ENCODE assay signal across 10 mouse cellular contexts in genomic region chr8:71498816-71499690, GRCm38 (mm10). TPM values are rescaled to one million over a fixed set of nuclear protein-coding genes. Genes with fewer than 3 reads are reported as not detected.
DNase-seq lines count a peak whose midpoint lies in the region; ATAC-seq lines count a peak whose summit lies in the region.
"Had no signal": no experiment of that assay in that cellular context is flagged by ENCODE, and none has a peak within 500 bp of the region (broad histone marks: within the 10 kb centered on the region; RNA-seq: fewer than 3 reads in every experiment).

No protein-coding gene starts in this region.

- peaks cover 9% of the 10 kb centered on the region for H3K36me3 ChIP-seq in hindbrain, embryonic 10.5 days
- 0 out of 2 replicates have a peak, but pooled peaks cover under 1% of the 10 kb centered on the region for H3K36me3 ChIP-seq in hindbrain, embryonic 16.5 days (ENCODE audit: control insufficient read depth, insufficient read depth, low read length)
- 0 out of 2 replicates have a peak, but pooled peaks cover 5% of the 10 kb centered on the region for H3K36me3 ChIP-seq in embryonic facial prominence, embryonic 14.5 days (ENCODE audit: control insufficient read depth, insufficient read depth, low read length)

- DNase-seq in hindbrain, embryonic 10.5 days (ENCODE audit: low spot score), result peak; percentile 44
- peak; percentile 32 for DNase-seq in embryonic facial prominence, embryonic 14.5 days (ENCODE audit: low spot score)
- DNase-seq in kidney, postnatal 25 days, result peak; percentile 86 to 87
- DNase-seq in mesoderm, embryonic 11.5 days (ENCODE audit: low read depth, low spot score), result peak; percentile 39
- no peak for DNase-seq in layer of hippocampus, adult 11-12 months (ENCODE audit: low spot score)
- DNase-seq in left cerebral cortex, adult 8-10 months (ENCODE audit: low spot score in 2 of 2), result no peak
- no peak for DNase-seq in urinary bladder, postnatal 25 days (ENCODE audit: low spot score)
- DNase-seq: left cerebral cortex, postnatal 4 days had no signal

- H3K4me2 ChIP-seq in hindbrain, embryonic 16.5 days (ENCODE audit: low read length), result no peak overlapping the region
- no peak overlapping the region for H3K4me2 ChIP-seq in embryonic facial prominence, embryonic 14.5 days (ENCODE audit: low read depth, low read length)

- 0 out of 2 replicates have a peak overlapping the region, but pooled peaks have one; percentile 4 for H3K4me3 ChIP-seq in hindbrain, embryonic 10.5 days
- no peak overlapping the region for H3K4me3 ChIP-seq in hindbrain, embryonic 16.5 days (ENCODE audit: low read length)
- H3K4me3 ChIP-seq in embryonic facial prominence, embryonic 14.5 days (ENCODE audit: low read depth, low read length), result no peak overlapping the region
- H3K4me3 ChIP-seq: erythroblast, embryonic 14.5 days had no signal

- ATAC-seq in hindbrain, embryonic 16.5 days, result no peak
- ATAC-seq in embryonic facial prominence, embryonic 14.5 days (ENCODE audit: low read depth), result 0 out of 2 replicates have a peak, but pooled peaks have one; percentile 10

- 41% methylated on average over 16 of the region's 16 CpGs for WGBS in hindbrain, embryonic 10.5 days
- 38% methylated on average over 16 of the region's 16 CpGs for WGBS in hindbrain, embryonic 16.5 days
- 39% methylated on average over 13 of the region's 16 CpGs for WGBS in embryonic facial prominence, embryonic 14.5 days

- no peaks in the 10 kb centered on the region for H3K9me3 ChIP-seq in hindbrain, embryonic 10.5 days
- H3K9me3 ChIP-seq in hindbrain, embryonic 16.5 days (ENCODE audit: control insufficient read depth, low read length), result no peaks in the 10 kb centered on the region
- H3K9me3 ChIP-seq in embryonic facial prominence, embryonic 14.5 days (ENCODE audit: control insufficient read depth, low read length), result no peaks in the 10 kb centered on the region

- H3K9ac ChIP-seq in hindbrain, embryonic 16.5 days (ENCODE audit: low read depth, low read length), result no peak overlapping the region
- H3K9ac ChIP-seq in embryonic facial prominence, embryonic 14.5 days (ENCODE audit: low read depth, low read length), result no peak overlapping the region

- H3K4me1 ChIP-seq in hindbrain, embryonic 10.5 days (replicated peaks), result peaks cover 41% of the 10 kb centered on the region
- peaks cover 6% of the 10 kb centered on the region for H3K4me1 ChIP-seq in hindbrain, embryonic 16.5 days (ENCODE audit: control insufficient read depth, insufficient read depth, low read depth, low read length)
- H3K4me1 ChIP-seq in embryonic facial prominence, embryonic 14.5 days (ENCODE audit: control insufficient read depth, insufficient read depth, low read length), result peaks cover 23% of the 10 kb centered on the region

- H3K27me3 ChIP-seq in hindbrain, embryonic 10.5 days (ENCODE audit: insufficient read depth, poor library complexity, severe bottlenecking), result no peaks in the 10 kb centered on the region
- H3K27me3 ChIP-seq in hindbrain, embryonic 16.5 days (replicated peaks; ENCODE audit: control insufficient read depth, insufficient read depth, low read length), result no peaks in the 10 kb centered on the region
- no peaks in the 10 kb centered on the region for H3K27me3 ChIP-seq in embryonic facial prominence, embryonic 14.5 days (replicated peaks; ENCODE audit: control insufficient read depth, insufficient read depth, low read length)

- H3K27ac ChIP-seq in hindbrain, embryonic 10.5 days, result peak overlapping the region; percentile 69
- H3K27ac ChIP-seq in hindbrain, embryonic 16.5 days (ENCODE audit: low read depth, low read length), result no peak overlapping the region
- no peak overlapping the region for H3K27ac ChIP-seq in embryonic facial prominence, embryonic 14.5 days (replicated peaks; ENCODE audit: low read depth, low read length)

RNA-seq across cellular contexts. Expression of gene Gtpbp3, which starts 11.2 kb away (rescaled TPM):
- polyA plus RNA-seq in hindbrain, embryonic 10.5 days (2016; fragmentation: Nextera tagmentation; extraction: Ambion mirVana), result 18.2 and 22.5 TPM in 2 replicates
- 14.0 and 14.6 TPM in 2 replicates for polyA plus RNA-seq in hindbrain, embryonic 16.5 days (2015; fragmentation: Nextera tagmentation; extraction: Ambion mirVana)
- polyA plus RNA-seq in embryonic facial prominence, embryonic 14.5 days (2014; fragmentation: Nextera tagmentation; extraction: Ambion mirVana), result 5.3 and 6.8 TPM in 2 replicates
- total RNA-seq in left cerebral cortex, adult 8-10 months (2022), result 10 to 100 TPM; 28.0 to 37.8 (median 31.0) TPM

RNA-seq across cellular contexts. Expression of gene Plvap, which starts 12.5 kb away (rescaled TPM):
- polyA plus RNA-seq in hindbrain, embryonic 10.5 days (2016; fragmentation: Nextera tagmentation; extraction: Ambion mirVana), result 50.2 and 52.7 TPM in 2 replicates
- polyA plus RNA-seq in hindbrain, embryonic 16.5 days (2015; fragmentation: Nextera tagmentation; extraction: Ambion mirVana), result 12.0 and 12.5 TPM in 2 replicates
- 53.5 and 59.0 TPM in 2 replicates for polyA plus RNA-seq in embryonic facial prominence, embryonic 14.5 days (2014; fragmentation: Nextera tagmentation; extraction: Ambion mirVana)
- 10 to 100 TPM in 2 of 4 experiments, 1 to 10 TPM in 2; 7.0 to 11.7 (median 9.6) TPM for total RNA-seq in left cerebral cortex, adult 8-10 months (2022)

RNA-seq across cellular contexts. Expression of gene Ano8, which starts 13.3 kb away (rescaled TPM):
- polyA plus RNA-seq in hindbrain, embryonic 10.5 days (2016; fragmentation: Nextera tagmentation; extraction: Ambion mirVana), result 3.3 and 6.8 TPM in 2 replicates
- polyA plus RNA-seq in hindbrain, embryonic 16.5 days (2015; fragmentation: Nextera tagmentation; extraction: Ambion mirVana), result 2.3 and 4.5 TPM in 2 replicates
- 2.0 and 2.1 TPM in 2 replicates for polyA plus RNA-seq in embryonic facial prominence, embryonic 14.5 days (2014; fragmentation: Nextera tagmentation; extraction: Ambion mirVana)
- 10 to 100 TPM; 51.0 to 61.5 (median 60.0) TPM for total RNA-seq in left cerebral cortex, adult 8-10 months (2022)

RNA-seq across cellular contexts. Expression of gene Ccdc194, which starts 26.5 kb away (rescaled TPM):
- 0.51 and 0.60 TPM in 2 replicates for polyA plus RNA-seq in hindbrain, embryonic 10.5 days (2016; fragmentation: Nextera tagmentation; extraction: Ambion mirVana)
- 0.44 and 0.52 TPM in 2 replicates for polyA plus RNA-seq in hindbrain, embryonic 16.5 days (2015; fragmentation: Nextera tagmentation; extraction: Ambion mirVana)
- 2.4 and 3.5 TPM in 2 replicates for polyA plus RNA-seq in embryonic facial prominence, embryonic 14.5 days (2014; fragmentation: Nextera tagmentation; extraction: Ambion mirVana)
- total RNA-seq in left cerebral cortex, adult 8-10 months (2022), result not detected
- total RNA-seq: left cerebral cortex, postnatal 4 days had no signal
- polyA plus RNA-seq: erythroblast, embryonic 14.5 days had no signal

RNA-seq across cellular contexts. Expression of gene Dda1, which starts 30.1 kb away (rescaled TPM):
- 147 and 169 TPM in 2 replicates for polyA plus RNA-seq in hindbrain, embryonic 10.5 days (2016; fragmentation: Nextera tagmentation; extraction: Ambion mirVana)
- 240 and 247 TPM in 2 replicates for polyA plus RNA-seq in hindbrain, embryonic 16.5 days (2015; fragmentation: Nextera tagmentation; extraction: Ambion mirVana)
- 100 and 105 TPM in 2 replicates for polyA plus RNA-seq in embryonic facial prominence, embryonic 14.5 days (2014; fragmentation: Nextera tagmentation; extraction: Ambion mirVana)
- 10 to 100 TPM; 59.4 to 75.0 (median 64.0) TPM for total RNA-seq in left cerebral cortex, adult 8-10 months (2022)

Comparison
In these comparisons a context has a peak if more than half of its experiments do, and no peak if none do; other contexts are left out.
1. DNase-seq: peak in hindbrain, embryonic 10.5 days (single experiment), embryonic facial prominence, embryonic 14.5 days (single experiment), kidney, postnatal 25 days (2 of 2) and mesoderm, embryonic 11.5 days (single experiment); none in layer of hippocampus, adult 11-12 months (single experiment), left cerebral cortex, adult 8-10 months (0 of 2) and urinary bladder, postnatal 25 days (single experiment).